Mouse (Mus musculus): ENCODE results near the gene Gm960. TPM values are rescaled to one million over a fixed set of nuclear protein-coding genes. Genes with fewer than 3 reads are reported as not detected.

Gm960 gene
- total RNA-seq (2017): not detected in 2 replicates

DNA sequence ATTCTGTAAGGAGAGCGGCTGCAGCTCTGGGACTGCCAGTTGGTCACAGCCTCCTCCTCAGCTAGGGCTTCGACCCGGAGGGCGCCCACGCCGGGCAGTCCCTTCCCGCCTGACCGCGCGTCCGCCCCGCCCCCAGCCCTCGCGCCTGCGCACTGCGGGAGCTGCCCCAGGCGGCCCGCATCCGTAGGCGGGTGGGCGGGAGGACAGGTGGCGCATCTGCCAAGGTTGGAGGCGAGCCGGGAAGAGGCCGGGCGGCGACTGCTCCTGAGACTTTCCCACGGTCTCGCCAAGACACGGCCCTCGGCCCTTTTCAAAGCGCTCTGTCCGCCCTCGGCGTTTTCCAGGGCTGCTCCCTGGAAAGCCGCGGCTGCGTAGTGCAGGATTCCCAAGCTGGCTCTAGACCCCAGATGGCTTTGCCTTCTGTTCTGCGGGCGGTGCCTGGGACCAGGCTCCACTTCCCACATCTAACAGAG, at the start of gene Gm960:
TSS of gene Gm960 (minus strand) at position 464 of the 473 bp plus-strand sequence.
- ATAC-seq (replicated peaks; ENCODE audit: low read depth, poor library complexity, severe bottlenecking): no peak

DNA sequence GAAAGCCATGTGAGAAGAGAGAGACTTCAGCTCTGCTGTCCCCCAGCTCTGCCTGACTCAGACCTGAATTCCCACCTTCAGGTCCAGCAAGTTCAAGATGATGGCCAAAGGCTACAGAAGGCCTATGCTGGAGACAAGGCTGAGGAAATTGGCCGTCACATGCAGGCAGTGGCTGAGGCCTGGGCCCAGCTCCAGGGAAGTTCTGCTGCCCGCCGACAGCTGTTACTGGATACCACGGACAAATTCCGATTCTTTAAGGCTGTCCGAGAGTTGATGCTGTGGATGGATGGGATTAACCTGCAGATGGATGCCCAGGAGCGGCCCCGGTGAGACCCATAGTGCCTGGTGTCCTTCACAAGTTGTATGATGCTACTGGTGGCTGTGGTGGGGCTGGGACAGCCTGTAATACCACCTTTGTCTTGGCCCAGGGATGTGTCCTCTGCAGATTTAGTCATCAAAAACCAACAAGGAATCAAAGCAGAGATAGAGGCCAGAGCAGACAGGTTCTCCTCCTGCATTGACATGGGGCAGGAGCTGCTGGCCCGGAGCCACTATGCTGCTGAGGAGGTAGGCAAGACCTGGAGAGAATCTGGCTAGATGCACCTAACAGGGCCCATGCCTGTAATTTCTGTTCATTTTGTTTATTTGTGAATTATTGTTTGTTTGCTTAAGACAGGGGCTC, 49.3 kb upstream of the Gm960 start:
- ATAC-seq (replicated peaks; ENCODE audit: low read depth, poor library complexity, severe bottlenecking): no peak

DNA sequence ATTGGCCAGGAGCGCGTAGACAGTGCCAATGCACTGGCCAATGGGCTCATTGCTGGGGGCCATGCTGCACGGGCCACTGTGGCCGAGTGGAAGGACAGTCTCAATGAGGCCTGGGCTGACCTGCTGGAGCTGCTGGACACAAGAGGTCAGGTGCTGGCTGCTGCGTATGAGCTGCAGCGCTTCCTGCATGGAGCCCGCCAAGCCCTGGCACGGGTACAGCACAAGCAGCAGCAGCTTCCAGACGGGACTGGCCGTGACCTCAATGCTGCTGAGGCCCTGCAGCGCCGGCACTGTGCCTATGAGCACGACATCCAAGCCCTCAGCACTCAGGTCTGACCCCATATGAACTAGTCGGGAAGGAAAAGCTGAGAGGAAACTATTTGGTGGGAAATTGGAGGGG, 48.1 kb upstream of the Gm960 start:
- ATAC-seq (replicated peaks; ENCODE audit: low read depth, poor library complexity, severe bottlenecking): no peak

DNA sequence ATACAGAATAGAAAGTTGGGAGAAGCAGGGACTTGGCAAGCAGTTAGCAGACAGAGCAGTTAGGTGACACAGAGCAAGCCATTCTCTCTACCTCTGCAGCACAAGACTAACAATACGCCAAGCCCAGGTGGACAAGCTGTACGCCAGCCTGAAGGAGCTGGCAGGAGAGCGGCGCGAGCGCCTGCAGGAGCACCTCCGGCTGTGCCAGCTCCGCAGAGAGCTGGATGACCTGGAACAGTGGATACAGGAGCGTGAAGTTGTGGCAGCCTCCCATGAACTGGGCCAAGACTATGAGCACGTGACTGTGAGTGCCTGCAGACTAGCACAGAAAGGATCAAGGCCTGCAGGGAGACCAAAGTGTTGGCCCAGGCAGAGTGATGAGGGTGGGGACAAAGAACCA, 47.2 kb upstream of the Gm960 start:
- ATAC-seq (replicated peaks; ENCODE audit: low read depth, poor library complexity, severe bottlenecking): no peak

DNA sequence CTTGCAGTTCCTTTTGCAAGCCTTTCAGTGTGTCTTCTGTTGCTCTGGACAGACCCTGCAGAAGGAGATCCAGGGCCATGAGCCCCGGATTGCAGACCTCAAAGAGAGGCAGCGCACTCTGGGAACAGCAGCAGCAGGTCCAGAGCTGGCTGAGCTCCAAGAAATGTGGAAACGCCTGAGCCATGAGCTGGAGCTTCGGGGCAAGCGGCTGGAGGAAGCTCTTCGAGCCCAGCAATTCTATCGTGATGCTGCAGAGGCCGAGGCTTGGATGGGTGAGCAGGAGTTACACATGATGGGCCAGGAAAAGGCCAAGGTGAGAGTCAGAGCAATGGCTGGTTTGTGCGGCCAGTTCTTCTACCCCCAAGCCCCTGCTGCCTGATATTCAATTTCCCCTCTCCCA, 46.6 kb upstream of the Gm960 start:
- ATAC-seq (replicated peaks; ENCODE audit: low read depth, poor library complexity, severe bottlenecking): no peak

DNA sequence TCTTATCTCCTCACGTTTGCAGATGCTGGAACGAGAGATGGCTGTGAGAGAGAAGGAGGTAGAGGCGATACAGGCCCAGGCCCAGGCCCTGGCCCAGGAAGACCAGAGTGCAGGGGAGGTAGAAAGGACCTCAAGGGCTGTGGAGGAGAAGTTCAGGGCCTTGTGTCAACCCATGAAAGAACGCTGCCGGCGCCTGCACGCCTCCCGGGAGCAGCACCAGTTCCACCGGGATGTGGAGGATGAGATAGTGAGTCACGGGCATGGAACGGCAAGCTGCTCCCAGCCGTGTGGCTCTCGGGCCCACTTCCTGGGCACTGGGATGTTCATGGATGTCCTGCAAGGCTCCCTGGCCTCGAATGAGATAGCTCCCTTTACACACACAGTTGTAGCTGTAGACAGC, 45.6 kb upstream of the Gm960 start:
- ATAC-seq (replicated peaks; ENCODE audit: low read depth, poor library complexity, severe bottlenecking): no peak

DNA sequence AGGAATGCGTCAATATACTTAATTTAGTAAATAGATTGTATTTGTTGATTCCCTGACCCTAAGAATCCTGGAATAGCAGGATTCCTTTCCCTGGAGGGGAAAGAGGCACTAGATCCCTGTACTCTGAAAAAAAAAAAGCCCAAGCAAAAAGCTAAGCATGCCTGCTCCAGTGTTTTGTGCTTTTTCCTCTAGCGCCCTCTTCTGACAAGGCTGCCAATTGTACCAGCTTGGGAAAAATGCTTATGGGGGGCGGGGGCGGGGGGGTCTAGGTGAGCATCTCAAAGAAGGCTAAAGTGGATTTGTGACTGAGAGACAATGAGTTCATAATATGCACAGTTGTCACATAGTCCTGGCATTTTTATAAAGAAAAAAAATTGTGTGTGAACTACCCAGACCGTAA, 45.1 kb upstream of the Gm960 start:
- no peak for ATAC-seq (replicated peaks; ENCODE audit: low read depth, poor library complexity, severe bottlenecking)

DNA sequence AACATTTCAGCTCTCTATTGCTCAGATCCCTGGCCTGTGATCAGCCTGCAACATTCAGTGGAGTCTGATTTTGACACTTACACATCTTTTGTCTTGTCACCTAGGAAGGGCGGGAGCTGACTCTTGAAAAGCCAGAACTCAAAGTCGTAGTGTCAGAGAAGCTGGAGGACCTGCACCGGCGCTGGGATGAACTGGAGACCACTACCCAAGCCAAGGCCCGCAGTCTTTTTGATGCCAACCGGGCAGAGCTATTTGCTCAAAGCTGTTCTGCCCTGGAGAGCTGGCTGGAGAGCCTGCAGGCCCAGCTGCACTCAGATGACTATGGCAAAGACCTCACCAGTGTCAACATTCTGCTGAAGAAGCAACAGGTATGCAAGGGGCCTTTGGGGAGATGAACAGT, 43.8 kb upstream of the Gm960 start:
- ATAC-seq (replicated peaks; ENCODE audit: low read depth, poor library complexity, severe bottlenecking): no peak

DNA sequence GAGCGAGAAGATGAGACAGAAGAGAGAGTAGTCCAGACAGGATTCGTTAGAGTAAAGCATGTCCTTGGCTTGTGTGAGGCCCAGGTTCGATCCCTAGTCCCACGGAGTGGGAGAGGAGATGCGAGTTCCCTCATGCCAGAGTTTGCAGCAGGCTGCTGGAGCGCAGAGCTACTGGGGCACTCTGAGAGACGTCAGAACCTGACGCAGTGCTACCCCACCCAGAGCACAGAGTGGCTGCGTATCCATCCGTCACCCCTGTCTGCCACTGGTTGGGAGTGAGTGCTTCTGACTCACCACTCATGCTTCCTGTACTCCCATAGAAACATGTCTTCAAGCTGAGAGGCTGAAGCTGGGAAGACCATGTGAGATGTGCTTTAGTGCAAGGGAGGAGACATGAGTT, 43.0 kb upstream of the Gm960 start:
- ATAC-seq (replicated peaks; ENCODE audit: low read depth, poor library complexity, severe bottlenecking): no peak

DNA sequence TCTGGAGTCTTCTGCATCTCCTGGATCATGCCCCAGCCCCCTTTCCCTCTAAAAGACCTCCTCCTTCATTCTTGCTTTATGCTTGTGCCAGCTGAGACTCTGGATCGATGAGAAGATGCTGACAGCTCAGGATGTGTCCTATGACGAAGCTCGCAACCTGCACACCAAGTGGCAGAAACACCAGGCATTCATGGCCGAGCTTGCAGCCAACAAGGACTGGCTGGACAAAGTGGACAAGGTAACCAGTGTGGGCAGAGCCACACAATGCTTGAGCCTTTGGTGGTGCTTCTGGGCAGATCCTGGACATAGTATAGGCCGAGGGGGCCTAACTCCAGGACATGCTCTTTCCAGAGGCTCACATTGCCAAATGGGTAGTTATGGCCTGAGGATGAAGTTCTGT, 41.3 kb upstream of the Gm960 start:
- no peak for ATAC-seq (replicated peaks; ENCODE audit: low read depth, poor library complexity, severe bottlenecking)

DNA sequence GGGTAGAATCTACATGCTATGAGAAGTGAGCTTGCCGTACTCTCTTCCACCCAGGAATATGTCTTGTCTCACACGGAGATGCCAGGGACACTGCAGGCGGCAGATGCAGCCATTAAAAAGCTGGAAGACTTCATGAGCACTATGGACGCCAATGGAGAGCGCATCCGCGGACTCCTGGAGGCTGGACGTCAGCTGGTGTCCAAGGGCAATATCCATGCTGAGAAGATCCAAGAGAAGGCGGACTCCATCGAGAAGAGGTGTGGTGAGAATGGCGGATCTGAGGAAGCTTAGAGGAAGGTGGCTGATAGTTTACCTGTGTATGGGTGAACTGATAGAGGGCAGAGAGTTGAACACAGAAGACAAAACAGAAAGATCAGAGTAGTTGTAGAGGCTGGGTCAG, 40.6 kb upstream of the Gm960 start:
- ATAC-seq (replicated peaks; ENCODE audit: low read depth, poor library complexity, severe bottlenecking): no peak

DNA sequence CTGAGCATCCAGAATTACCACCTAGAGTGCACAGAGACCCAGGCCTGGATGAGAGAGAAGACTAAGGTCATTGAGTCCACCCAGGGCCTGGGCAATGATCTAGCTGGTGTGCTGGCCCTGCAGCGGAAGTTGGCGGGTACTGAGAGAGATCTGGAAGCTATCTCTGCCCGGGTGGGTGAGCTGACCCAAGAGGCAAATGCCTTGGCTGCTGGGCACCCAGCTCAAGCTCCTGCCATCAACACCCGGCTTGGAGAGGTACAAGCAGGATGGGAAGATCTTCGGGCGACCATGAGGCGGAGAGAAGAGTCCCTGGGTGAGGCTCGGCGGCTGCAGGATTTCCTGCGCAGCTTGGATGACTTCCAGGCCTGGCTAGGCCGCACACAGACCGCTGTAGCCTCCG, 39.4 kb upstream of the Gm960 start:
- ATAC-seq (replicated peaks; ENCODE audit: low read depth, poor library complexity, severe bottlenecking): no peak

DNA sequence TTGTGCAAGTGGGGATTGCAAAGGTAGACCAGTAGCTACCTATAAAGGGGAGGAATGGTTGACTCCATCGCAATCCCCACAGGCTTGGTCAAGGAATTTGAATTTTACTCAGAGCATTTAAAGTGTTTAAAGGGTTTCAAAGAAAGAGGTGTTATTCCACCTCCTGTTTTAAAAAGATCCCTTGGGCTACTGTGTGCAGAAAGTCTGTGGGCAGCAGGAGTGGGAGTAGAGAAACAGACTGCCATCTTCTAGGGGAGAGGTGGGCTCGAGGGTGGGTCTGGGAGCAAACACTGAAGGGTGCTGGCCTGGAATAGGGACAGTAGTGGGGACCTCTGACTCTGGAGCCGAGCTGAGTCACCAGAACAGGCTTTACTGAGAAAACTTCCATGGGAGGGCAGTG, 34.6 kb upstream of the Gm960 start:
- no peak for ATAC-seq (replicated peaks; ENCODE audit: low read depth, poor library complexity, severe bottlenecking)

DNA sequence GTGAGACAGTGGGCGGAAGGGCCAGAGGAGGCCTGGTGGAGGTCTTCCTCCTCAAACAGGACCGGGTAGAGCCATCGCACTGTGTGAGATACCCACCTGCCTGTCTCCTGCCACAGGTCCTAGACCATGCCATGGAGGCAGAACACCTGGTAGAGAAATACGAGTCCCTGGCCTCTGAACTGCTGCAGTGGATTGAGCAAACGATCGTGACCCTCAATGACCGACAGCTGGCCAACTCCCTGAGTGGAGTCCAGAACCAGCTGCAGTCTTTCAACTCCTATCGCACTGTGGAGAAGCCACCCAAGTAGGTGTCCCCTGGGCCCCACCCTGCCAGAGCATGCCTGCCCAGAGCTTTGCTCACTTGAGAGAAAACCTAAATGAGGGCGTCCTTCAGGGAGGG, 30.7 kb upstream of the Gm960 start:
- ATAC-seq (replicated peaks; ENCODE audit: low read depth, poor library complexity, severe bottlenecking): no peak

DNA sequence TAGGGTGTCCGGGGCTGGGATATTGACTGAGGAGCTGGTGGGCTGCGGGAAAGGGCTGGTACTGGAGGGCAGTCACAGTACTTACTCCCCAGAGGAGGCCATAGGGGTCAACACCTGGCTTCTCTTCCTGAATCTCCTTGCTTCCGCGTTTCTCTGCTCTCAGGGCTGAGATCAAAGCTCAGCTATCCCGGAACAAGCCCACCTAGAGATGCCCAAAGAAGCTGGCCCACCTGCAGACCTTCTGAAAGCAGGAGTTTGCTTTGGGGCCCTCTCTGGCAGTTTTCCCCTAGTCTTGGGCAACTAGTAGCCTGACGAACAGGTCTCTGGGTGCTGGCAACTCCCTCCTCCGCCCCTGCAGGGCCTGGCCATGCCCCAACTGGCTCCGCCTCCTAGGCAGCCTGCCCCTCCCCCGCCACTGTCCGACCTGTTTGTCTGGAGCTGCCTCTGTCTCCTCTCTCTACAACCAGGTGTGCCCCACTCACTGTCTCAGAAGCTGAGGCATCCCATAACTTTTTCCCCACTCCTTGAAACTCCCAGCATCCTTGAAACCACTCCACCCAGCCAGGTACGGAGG, 22.3 kb upstream of the Gm960 start:
- no peak for ATAC-seq (replicated peaks; ENCODE audit: low read depth, poor library complexity, severe bottlenecking)

DNA sequence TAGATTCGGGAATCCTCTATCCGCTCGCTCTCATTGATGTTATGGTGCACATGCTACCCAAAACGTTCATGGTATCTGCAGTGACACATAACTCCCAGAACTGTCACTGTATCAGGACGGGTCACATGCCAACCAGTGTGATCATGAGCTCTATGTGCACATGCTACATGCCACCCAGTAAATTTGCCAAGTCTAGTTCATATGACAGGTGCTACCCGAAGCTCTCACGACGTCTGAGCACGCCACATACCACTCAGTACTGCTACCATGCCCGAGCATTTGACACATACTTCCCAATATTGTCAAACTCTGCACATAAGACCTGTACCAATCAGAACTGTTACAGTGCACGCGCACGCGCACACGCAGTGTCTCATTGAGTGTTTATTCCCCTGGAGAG, 21.6 kb upstream of the Gm960 start:
- ATAC-seq (replicated peaks; ENCODE audit: low read depth, poor library complexity, severe bottlenecking): no peak

DNA sequence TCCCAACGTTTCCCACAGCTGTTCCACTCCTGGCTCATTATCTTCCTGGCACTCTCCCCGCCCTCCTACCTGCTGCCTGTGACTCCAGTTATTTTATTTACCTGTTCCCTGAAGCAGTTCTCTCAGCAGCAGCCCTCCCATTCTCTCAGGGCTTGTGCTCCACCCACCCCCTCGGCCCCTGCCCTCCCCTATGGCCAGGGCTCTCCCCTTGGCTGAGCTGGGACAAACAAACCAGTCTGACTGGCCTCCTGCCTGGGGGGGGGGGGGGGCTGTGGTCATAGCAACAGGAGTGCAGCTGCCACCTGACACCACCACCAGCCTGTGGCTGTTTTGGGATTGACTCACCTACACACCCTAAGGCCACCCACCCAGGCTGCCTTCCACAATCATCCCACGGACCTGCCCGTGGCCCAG, 20.9 kb upstream of the Gm960 start:
- ATAC-seq (replicated peaks; ENCODE audit: low read depth, poor library complexity, severe bottlenecking): no peak

DNA sequence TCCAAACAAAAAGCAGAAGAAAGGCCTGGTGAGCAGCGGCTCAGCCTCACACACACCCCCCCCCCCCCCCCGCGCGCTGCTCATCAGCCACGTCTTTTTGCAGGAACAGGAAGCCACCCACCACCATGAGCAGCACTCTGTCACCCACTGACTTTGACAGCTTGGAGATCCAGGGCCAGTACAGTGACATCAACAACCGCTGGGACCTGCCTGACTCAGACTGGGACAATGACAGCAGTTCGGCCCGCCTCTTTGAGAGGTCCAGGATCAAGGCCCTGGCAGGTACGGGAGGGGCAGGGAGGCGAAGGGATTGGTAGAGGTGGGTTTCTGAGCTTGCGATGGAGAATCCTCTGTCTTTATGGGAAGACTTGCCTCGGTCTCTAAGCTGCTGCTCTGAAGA, 20.2 kb upstream of the Gm960 start:
- ATAC-seq (replicated peaks; ENCODE audit: low read depth, poor library complexity, severe bottlenecking): peak; percentile 84

DNA sequence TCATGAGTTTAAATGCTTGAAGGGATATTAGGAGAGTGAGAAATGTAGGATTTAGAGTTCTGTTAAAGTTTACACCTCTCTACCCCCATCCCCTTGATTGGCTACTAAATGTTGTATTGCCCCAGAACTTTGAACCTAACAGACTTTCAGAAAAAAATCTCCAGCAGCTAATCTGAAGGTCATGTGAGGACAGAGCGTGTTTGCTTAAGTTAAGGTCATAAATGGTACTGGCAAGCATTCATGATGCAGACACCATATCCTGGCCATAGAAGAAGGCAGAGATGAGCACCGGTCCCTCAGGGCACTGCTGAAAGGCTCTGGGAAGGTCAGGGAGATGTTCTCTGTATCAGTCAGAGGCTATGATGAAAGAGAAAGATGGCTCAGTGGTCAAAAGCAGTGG, 18.8 kb upstream of the Gm960 start:
- no peak for ATAC-seq (replicated peaks; ENCODE audit: low read depth, poor library complexity, severe bottlenecking)

DNA sequence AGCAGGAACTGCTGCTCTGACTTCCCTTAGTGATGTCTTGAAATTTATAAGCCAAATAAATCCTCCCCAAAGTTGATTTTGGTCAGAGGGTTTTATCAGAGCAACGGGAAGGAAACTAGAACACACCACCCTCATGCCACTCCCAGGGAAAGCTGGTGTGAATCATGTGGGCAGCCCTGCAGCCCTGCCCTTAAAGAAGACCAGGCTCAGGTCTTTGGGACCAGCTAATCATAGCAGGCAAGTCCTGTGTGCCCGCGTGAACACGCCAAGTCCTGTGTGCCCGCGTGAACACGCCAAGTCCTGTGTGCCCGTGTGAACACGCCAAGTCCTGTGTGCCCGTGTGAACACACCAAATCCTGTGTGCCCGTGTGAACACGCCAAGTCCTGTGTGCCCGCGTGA, 18.3 kb upstream of the Gm960 start:
- ATAC-seq (replicated peaks; ENCODE audit: low read depth, poor library complexity, severe bottlenecking): no peak

DNA sequence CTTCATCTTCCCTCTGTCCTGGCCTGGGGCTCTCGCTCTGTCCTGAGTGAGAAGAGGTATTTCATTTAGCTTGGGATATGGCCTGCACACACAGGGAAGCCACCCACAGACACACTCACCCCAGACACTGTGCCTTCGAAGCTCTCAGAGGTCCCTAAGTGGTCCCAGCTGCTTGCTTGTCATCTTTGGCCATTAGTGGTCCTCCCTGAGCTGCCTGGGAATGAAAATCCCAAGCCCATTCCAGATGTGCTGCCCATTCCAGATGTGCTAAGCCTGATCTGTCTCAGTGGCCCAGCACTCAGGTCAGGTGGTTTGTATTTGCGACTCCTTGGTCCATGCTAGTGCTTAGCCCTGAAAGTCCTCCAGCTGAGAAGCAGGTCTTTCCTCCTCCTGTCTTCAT, 15.4 kb upstream of the Gm960 start:
- no peak for ATAC-seq (replicated peaks; ENCODE audit: low read depth, poor library complexity, severe bottlenecking)

Measured in common myeloid progenitor, adult 5-6 weeks (primary cell).